Mouse (Mus musculus) T-helper 2 cell (primary cell): ENCODE data around the gene Gm5294.

Experiments used
- in situ Hi-C: fragments of 300-600 bp; cut with MboI, MseI; formaldehyde crosslinking; loops from one replicate; pipeline ENCODE4 v1.15.1; 2025; ENCODE audit warnings: high pct_unique_total_duplicates

Gm5294 gene

DNA sequence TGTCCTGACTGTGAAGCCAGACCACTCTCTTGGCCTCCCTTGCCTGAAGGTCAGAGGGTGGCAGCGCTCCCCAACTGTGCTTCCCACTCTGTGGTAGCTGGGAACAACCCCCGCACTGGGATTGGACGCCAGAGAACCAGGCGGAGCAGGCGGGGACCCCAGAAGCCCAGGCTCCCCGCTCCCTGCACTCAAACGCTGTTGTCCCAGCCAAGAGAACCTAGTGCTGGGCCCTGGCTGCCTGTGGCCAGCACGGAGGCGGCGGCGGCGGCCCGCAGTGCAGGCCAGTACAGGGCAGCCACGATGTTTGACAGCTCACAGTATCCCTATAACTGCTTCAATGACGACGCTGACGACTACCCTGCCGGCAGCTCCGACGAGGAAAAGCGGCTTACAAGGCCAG lies at the start of gene Gm5294:
TSS of gene Gm5294 (plus strand) at position 301 of the 400 bp plus-strand sequence.
- in situ Hi-C loops: no loop called here

DNA sequence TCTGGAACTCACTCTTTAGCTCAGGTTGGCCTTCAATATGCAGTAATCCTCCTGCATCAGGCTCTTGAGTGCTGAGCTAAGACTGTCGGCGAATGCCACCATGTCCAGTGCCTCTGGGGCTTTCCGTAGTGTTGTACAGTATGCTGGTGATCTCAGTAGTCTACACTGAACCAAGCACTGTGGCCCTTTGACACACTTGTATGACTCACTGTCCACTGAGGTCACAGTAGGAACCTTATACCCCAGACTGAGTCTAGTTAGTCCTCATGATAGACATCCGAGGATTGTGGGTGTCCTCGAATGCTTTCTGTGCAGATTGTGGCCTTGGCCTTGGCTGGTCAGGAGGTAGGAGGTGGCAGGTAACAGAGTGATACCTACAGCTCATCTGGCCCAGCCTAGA lies 44.8 kb upstream of the Gm5294 start:
- in situ Hi-C loops: no loop called here

GRCm38 (mm10) chr5:138776346-138776745 lies 43.5 kb upstream of the Gm5294 start:
- in situ Hi-C loops: no loop called here

DNA sequence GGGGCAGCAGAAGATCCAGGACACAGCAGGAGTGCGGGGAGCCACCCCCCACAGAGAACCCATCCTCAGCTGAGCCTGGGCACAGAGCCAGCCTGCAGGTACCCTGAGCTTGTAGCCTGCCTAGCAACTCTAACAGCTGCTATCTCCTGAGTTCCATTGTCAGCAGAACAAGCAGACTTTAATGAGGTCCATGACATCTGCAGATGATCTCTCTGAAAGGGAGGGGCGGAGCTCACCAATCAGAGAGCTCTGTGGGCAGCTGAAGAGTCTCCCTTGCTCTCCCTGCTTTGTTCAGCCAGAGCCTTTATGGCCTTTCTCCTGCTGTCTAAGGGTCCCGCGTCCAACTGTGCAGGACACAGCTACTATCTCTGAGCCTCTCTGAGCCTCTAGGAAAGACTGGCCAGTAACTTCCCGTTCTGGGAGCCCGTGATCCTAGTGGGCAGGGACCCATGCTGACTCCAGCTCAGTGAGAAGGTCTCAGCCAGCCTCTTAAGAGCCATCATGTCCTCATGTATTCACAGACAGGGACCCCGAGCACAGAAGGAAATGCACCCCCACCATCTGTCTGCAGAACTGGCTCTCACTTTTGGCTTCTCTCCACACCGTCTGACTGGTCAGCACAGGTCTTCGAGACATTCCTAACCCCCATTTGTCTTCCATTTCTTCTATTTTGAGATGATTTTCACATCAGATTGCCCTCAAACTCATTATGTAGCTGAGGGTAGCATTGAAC lies 41.0 kb upstream of the Gm5294 start:
- in situ Hi-C loops: no loop called here

- in situ Hi-C loops: no loop called here
These were observed 40.2 kb upstream of the Gm5294 start for GRCm38 (mm10) chr5:138779655-138780054.

- in situ Hi-C loops: no loop called here
These were observed 37.2 kb upstream of the Gm5294 start for GRCm38 (mm10) chr5:138782697-138783096.

- in situ Hi-C loops: no loop called here
These were observed 36.7 kb upstream of the Gm5294 start for GRCm38 (mm10) chr5:138783181-138783580.

DNA sequence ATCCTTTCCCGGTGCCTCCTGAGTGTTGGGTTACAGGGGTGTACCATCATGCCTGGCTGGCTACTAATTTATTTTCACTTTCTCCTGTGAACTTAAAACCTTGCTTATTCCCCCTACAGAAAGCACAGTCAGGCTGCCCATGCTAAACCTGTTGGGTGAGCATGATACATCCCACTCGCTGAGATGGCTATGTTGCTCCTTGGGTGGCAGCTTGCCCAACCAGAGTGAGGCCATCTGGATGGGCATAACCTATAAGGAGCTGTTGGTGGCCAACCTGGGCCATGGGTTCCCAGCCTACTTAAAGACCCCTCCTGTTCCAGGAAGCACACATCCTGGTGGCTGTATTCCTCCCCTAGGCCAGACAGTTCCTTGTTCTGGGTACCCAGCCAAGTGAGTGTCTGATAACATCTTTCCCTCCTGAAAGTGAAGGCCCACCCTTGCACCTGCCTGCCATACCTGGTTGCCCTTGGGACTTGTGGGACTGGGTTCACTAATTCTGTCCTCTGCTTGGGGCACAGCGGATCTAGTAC lies 33.8 kb upstream of the Gm5294 start:
- in situ Hi-C loops: no loop called here

- in situ Hi-C loops: no loop called here
These were observed 32.2 kb upstream of the Gm5294 start for GRCm38 (mm10) chr5:138787648-138788047.

- in situ Hi-C loops: no loop called here
These were observed 31.2 kb upstream of the Gm5294 start for GRCm38 (mm10) chr5:138788481-138789211.

DNA sequence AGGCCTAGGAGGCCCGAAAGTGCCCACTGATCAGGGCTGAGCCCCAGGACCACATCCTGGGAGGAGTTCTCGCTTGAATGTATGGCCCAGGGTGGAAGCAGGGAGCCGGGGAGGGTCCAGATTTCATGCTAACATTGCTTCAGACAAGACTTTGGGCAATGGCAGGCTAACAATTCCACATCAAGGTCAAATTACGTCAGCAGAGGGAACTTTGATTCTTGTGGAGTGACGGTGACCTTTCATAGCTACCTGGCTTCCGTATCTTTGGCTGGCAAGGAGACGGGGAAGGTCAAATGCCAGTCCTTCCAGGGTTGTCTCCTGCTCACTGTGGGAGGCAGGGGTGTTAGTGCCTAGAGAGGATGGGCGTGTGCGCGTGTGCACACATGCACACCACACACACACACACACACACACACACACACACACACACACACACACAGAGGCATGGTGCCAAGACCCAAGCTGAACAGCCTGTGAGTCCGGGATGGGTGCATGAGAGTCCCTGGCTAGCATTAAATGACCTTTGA lies 28.9 kb upstream of the Gm5294 start:
- in situ Hi-C loops: no loop called here

GRCm38 (mm10) chr5:138801588-138802116 lies 18.2 kb upstream of the Gm5294 start:
- in situ Hi-C loops: no loop called here

DNA sequence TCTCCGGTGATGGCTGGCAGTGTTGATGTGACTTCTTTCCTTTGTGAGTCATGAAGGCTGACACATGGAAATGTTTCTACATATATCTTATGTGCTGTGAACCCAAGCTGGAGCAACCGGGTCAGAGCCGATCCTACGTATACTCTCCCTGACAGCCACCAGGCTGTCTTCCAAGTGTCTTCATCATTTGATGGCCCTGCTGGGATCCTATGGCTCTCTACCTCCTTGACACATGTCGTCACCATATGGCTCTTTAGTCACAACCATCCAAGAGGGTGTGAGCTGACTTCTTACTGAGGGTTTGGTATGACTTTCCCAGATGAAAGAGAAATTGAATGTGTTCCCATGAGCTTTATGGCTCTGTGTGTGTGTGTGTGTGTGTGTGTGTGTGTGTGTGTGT lies 15.6 kb upstream of the Gm5294 start:
- in situ Hi-C loops: no loop called here

DNA sequence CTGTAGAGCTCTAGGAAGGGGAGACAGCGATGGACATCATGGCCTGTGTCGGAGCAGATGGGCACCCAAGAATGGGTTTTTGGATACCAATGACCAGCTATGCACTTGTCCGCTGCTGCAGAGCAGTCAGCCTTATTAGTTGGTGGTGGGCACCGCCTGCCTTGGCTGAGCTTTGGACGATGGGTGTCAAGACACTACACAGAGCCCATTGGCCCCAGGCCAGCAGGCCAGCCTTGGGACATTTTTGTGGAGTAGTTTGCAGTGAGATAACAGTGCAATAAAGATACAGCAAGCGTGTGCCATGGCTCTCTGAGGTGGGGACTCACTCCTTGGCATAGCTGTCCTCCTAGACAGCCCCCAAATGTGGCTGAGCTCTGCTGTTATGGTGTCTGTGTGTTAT lies 10.1 kb upstream of the Gm5294 start:
- in situ Hi-C loops: no loop called here

DNA sequence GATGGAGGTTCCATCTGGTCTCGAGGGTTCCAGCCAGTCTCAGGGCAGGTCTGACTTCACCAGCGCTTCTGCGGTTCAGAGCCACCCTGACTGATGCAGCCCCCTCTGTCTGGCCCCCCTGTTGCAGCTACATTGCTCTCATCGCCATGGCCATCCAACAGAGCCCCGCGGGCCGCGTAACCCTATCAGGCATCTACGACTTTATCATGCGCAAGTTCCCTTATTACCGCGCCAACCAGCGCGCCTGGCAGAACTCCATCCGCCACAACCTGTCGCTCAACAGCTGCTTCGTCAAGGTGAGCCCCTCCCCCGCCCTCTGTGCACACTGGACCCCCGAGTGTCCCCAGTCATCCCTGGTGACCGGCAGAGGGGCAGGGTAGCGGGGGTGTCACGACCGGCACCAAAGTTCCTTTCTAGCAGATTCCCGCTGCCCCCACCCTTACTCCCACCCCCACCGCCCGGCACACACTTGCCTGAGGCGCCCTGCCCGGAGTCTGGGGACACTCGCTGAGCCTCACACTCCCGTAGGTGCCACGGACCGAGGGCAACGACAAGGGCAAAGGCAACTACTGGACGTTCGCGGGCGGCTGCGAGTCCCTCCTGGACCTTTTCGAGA lies 945 bp downstream of the Gm5294 start:
- in situ Hi-C loops: no loop called here

- in situ Hi-C loops: no loop called here
These were observed 5.2 kb downstream of the Gm5294 start for GRCm38 (mm10) chr5:138825090-138825489.

DNA sequence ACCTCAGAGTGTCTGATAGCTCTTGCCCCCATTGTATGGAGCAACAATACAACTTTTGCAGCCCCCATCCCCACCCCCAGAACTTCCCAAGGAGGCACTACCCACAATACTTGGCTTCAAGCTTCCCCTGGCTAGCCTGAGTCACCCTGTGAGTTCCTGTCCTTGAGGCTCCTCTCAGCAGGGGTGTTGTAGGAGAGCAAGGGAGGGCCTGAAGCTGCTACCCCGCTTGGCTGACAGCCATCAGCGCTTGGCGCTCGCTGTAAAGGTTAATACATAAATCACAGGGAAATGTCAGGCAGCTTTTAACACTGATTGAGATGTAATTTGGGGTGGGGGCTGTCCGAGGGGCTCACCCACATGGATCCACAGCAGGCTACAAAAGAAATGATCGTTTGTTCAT lies 13.5 kb downstream of the Gm5294 start:
- in situ Hi-C loops: no loop called here

DNA sequence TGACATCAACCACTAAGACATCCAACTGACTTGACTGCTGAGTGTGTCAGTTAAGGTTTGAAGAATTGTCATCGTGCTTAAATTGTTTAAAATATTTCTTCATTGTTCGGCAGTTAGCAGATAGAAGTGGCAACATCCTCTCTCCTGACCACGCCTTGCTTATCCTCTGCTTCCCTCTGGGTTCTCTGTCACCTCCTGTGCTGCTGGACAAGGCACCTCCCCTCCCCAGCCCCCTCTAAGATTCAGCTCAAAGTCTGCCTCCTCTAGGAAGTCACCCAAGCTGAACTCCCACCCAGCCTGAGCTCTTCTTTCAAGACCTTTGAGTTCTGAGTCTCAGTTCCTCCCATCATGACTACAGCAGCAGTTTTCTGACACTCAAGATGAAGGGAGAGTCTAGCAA lies 15.0 kb downstream of the Gm5294 start:
- in situ Hi-C loops: no loop called here

GRCm38 (mm10) chr5:138840981-138841380 lies 21.1 kb downstream of the Gm5294 start:
- in situ Hi-C loops: no loop called here

GRCm38 (mm10) chr5:138843168-138843824 lies 23.4 kb downstream of the Gm5294 start:
- in situ Hi-C loops: no loop called here

GRCm38 (mm10) chr5:138846506-138846905 lies 26.6 kb downstream of the Gm5294 start:
- in situ Hi-C loops: no loop called here
